Mouse (Mus musculus) bone marrow macrophage, adult 2 months (primary cell): ENCODE data around the gene Ghr.

Experiments used
- CTCF ChIP-seq: IDR thresholded peaks from 2 replicates; pipeline ENCODE4 v1.5.1; 2012; ENCODE audit warnings: low read depth, mild to moderate bottlenecking, low read length, moderate library complexity
- POLR2A ChIP-seq: IDR thresholded peaks from 2 replicates; pipeline ENCODE4 v1.6.1; 2012; ENCODE audit warnings: mild to moderate bottlenecking, low read depth, low read length, borderline replicate concordance

- TF ChIP-seq POLR2A, result no peak
- no peak for TF ChIP-seq CTCF
Observed at GRCm38 (mm10) chr15:3316617-3317016, 266.7 kb downstream of the Ghr start.
